In genomic region chr2:158027855-158028353, GRCm38 (mm10) we compare ENCODE assay signal across 8 mouse cellular contexts. TPM values are rescaled to one million over a fixed set of nuclear protein-coding genes. Genes with fewer than 3 reads are reported as not detected.
DNase-seq lines count a peak whose midpoint lies in the region; ATAC-seq and TF ChIP-seq lines count a peak whose summit lies in the region.

No protein-coding gene starts in this region.

- TF ChIP-seq CTCF in left cerebral cortex, adult 2 months (IDR thresholded peaks at IDR 0.05) = no peak; the same call in none of the 2 replicates

- H3K9ac ChIP-seq in embryonic facial prominence, embryonic 14.5 days (ENCODE audit: low read depth, low read length) = peak overlapping the region; percentile 93
- peak overlapping the region; percentile 93 for H3K9ac ChIP-seq in limb, embryonic 11.5 days (ENCODE audit: low read length)
- H3K9ac ChIP-seq in neural tube, embryonic 14.5 days (replicated peaks; ENCODE audit: low read depth, low read length) = peak overlapping the region; percentile 81

- intact Hi-C loops in left cerebral cortex, adult 2 months (cut with DNase I) = loop anchor here (5.0 kb wide), 1 partner anchor 291 kb away; the partner anchor contains the start of gene Ctnnbl1
- intact Hi-C loops in left cerebral cortex, postnatal 10 days (cut with DNase I) = no loop called here

- WGBS in embryonic facial prominence, embryonic 14.5 days = 2% methylated on average over 16 of the region's 16 CpGs
- 3% methylated on average over 16 of the region's 16 CpGs for WGBS in limb, embryonic 11.5 days
- 2% methylated on average over 16 of the region's 16 CpGs for WGBS in neural tube, embryonic 14.5 days

- H3K27ac ChIP-seq in left cerebral cortex, adult 2 months = peak overlapping the region; percentile 93
- peak overlapping the region; percentile 94 for H3K27ac ChIP-seq in embryonic facial prominence, embryonic 14.5 days (replicated peaks; ENCODE audit: low read depth, low read length)
- peak overlapping the region; percentile 95 for H3K27ac ChIP-seq in limb, embryonic 11.5 days (replicated peaks; ENCODE audit: low read depth, low read length)
- H3K27ac ChIP-seq in neural tube, embryonic 14.5 days (ENCODE audit: low read depth, low read length) = peak overlapping the region; percentile 89

- peak overlapping the region; percentile 89 for H3K4me3 ChIP-seq in left cerebral cortex, adult 2 months
- peak overlapping the region; percentile 95 for H3K4me3 ChIP-seq in embryonic facial prominence, embryonic 14.5 days (ENCODE audit: low read depth, low read length)
- peak overlapping the region; percentile 100 for H3K4me3 ChIP-seq in limb, embryonic 11.5 days (ENCODE audit: low read depth, low read length)
- H3K4me3 ChIP-seq in neural tube, embryonic 14.5 days (ENCODE audit: low read depth, low read length) = peak overlapping the region; percentile 77

- 0 out of 2 replicates have a peak, but pooled peaks cover 8% of the 10 kb centered on the region for H3K36me3 ChIP-seq in embryonic facial prominence, embryonic 14.5 days (ENCODE audit: control insufficient read depth, insufficient read depth, low read length)
- no peaks in the 10 kb centered on the region; the same call in 1 of the 2 replicates for H3K36me3 ChIP-seq in limb, embryonic 11.5 days (ENCODE audit: control insufficient read depth, insufficient read depth, low read length)
- no peaks in the 10 kb centered on the region for H3K36me3 ChIP-seq in neural tube, embryonic 14.5 days (ENCODE audit: control insufficient read depth, insufficient read depth, low read length)

- no peaks in the 10 kb centered on the region for H3K27me3 ChIP-seq in embryonic facial prominence, embryonic 14.5 days (replicated peaks; ENCODE audit: control insufficient read depth, insufficient read depth, low read length)
- no peaks in the 10 kb centered on the region for H3K27me3 ChIP-seq in limb, embryonic 11.5 days (ENCODE audit: control insufficient read depth, insufficient read depth, low read length)
- H3K27me3 ChIP-seq in neural tube, embryonic 14.5 days (ENCODE audit: control insufficient read depth, insufficient read depth, low read length) = no peaks in the 10 kb centered on the region

- H3K4me2 ChIP-seq in embryonic facial prominence, embryonic 14.5 days (ENCODE audit: low read depth, low read length) = peak overlapping the region; percentile 81
- H3K4me2 ChIP-seq in limb, embryonic 11.5 days (ENCODE audit: low read depth, severe bottlenecking) = peak overlapping the region; percentile 81
- peak overlapping the region; percentile 80 for H3K4me2 ChIP-seq in neural tube, embryonic 14.5 days (ENCODE audit: low read depth, low read length)

- H3K9me3 ChIP-seq in embryonic facial prominence, embryonic 14.5 days (ENCODE audit: control insufficient read depth, low read length) = no peaks in the 10 kb centered on the region
- no peaks in the 10 kb centered on the region for H3K9me3 ChIP-seq in limb, embryonic 11.5 days (ENCODE audit: control insufficient read depth, low read length)
- no peaks in the 10 kb centered on the region for H3K9me3 ChIP-seq in neural tube, embryonic 14.5 days (ENCODE audit: control insufficient read depth, low read length)

- DNase-seq in left cerebral cortex, adult 2 months (ENCODE audit: extremely low spot score in 1 of 2, low spot score in 2 of 2) = no peak
- DNase-seq in left cerebral cortex, postnatal 10 days (ENCODE audit: extremely low spot score in 1 of 2, low spot score in 2 of 2) = no peak
- no peak for DNase-seq in embryonic facial prominence, embryonic 14.5 days (ENCODE audit: low spot score)
- no peak for DNase-seq in limb, embryonic 11.5 days (ENCODE audit: low spot score)
- DNase-seq in right cerebral cortex, postnatal 36 days (ENCODE audit: low spot score in 2 of 2) = no peak
- DNase-seq in adrenal gland, adult 8-10 months = no peak
- no peak for DNase-seq in natural killer cell, adult 2 months (ENCODE audit: low spot score in 2 of 2)

- H3K4me1 ChIP-seq in embryonic facial prominence, embryonic 14.5 days (ENCODE audit: control insufficient read depth, insufficient read depth, low read length) = peaks cover 18% of the 10 kb centered on the region
- H3K4me1 ChIP-seq in limb, embryonic 11.5 days (ENCODE audit: control insufficient read depth, insufficient read depth, low read length) = peaks cover 14% of the 10 kb centered on the region; the same call in 1 of the 2 replicates
- peaks cover 35% of the 10 kb centered on the region for H3K4me1 ChIP-seq in neural tube, embryonic 14.5 days (ENCODE audit: control insufficient read depth, insufficient read depth, low read length)

- no peak for ATAC-seq in embryonic facial prominence, embryonic 14.5 days (ENCODE audit: low read depth)
- no peak for ATAC-seq in limb, embryonic 11.5 days (ENCODE audit: insufficient number of reproducible peaks, low FRiP score, low TSS enrichment, low read depth)
- 0 out of 2 replicates have a peak, but pooled peaks have one; percentile 4 for ATAC-seq in neural tube, embryonic 14.5 days (ENCODE audit: low read depth)

RNA-seq across cellular contexts. Expression of gene Tti1, which starts 0.3 kb away (rescaled TPM):
- total RNA-seq in left cerebral cortex, adult 2 months (2021) = 10 to 100 TPM; 20.6 to 22.7 TPM
- total RNA-seq in left cerebral cortex, postnatal 10 days (2021) = 10 to 100 TPM; 16.0 to 17.2 TPM
- 17.0 and 22.0 TPM in 2 replicates for polyA plus RNA-seq in embryonic facial prominence, embryonic 14.5 days (2014; fragmentation: Nextera tagmentation; extraction: Ambion mirVana)
- polyA plus RNA-seq in limb, embryonic 11.5 days (2014; fragmentation: Nextera tagmentation; extraction: Ambion mirVana) = 32.4 and 33.5 TPM in 2 replicates
- 13.8 and 16.9 TPM in 2 replicates for polyA plus RNA-seq in neural tube, embryonic 14.5 days (2014; fragmentation: Nextera tagmentation; extraction: Ambion mirVana)
- 10 to 100 TPM; 19.0 to 28.8 (median 26.1) TPM for total RNA-seq in adrenal gland, adult 8-10 months (2022)

RNA-seq across cellular contexts. Expression of gene Rprd1b, which starts 0.4 kb away (rescaled TPM):
- total RNA-seq in left cerebral cortex, adult 2 months (2021) = 10 to 100 TPM; 58.3 to 61.4 TPM
- 10 to 100 TPM; 37.3 to 39.1 TPM for total RNA-seq in left cerebral cortex, postnatal 10 days (2021)
- polyA plus RNA-seq in embryonic facial prominence, embryonic 14.5 days (2014; fragmentation: Nextera tagmentation; extraction: Ambion mirVana) = 32.8 and 37.5 TPM in 2 replicates
- 64.5 and 64.7 TPM in 2 replicates for polyA plus RNA-seq in limb, embryonic 11.5 days (2014; fragmentation: Nextera tagmentation; extraction: Ambion mirVana)
- 34.4 and 38.6 TPM in 2 replicates for polyA plus RNA-seq in neural tube, embryonic 14.5 days (2014; fragmentation: Nextera tagmentation; extraction: Ambion mirVana)
- 10 to 100 TPM; 32.9 to 45.6 (median 40.1) TPM for total RNA-seq in adrenal gland, adult 8-10 months (2022)
